ENCODE assay signal across 27 mouse cellular contexts in genomic region chrX:11701095-11701494, GRCm38 (mm10).
DNase-seq lines count a peak whose midpoint lies in the region; ATAC-seq and TF ChIP-seq lines count a peak whose summit lies in the region.
"Had no signal": no experiment of that assay in that cellular context is flagged by ENCODE, and none has a peak within 500 bp of the region (broad histone marks: within the 10 kb centered on the region; RNA-seq: fewer than 3 reads in every experiment).

No protein-coding gene starts in this region.

- no peak overlapping the region for H3K27ac ChIP-seq in MEL (ENCODE audit: control insufficient read depth, low read depth, low read length)
- H3K27ac ChIP-seq: embryonic facial prominence, embryonic 13.5 days; embryonic facial prominence, embryonic 15.5 days; forebrain, embryonic 10.5 days; forebrain, embryonic 12.5 days had no signal

- no peak for TF ChIP-seq RAD21 in MEL (IDR thresholded peaks at IDR 0.05; ENCODE audit: low read depth, low read length)

- ATAC-seq in granulocyte monocyte progenitor cell, adult 5-6 weeks (replicated peaks; ENCODE audit: poor library complexity, severe bottlenecking): peak; percentile 63
- ATAC-seq in megakaryocyte progenitor cell, adult 5-6 weeks (replicated peaks; ENCODE audit: poor library complexity): peak; percentile 30; the same call in 1 of the 2 replicates
- ATAC-seq: activated CD4-positive, CD25-positive, alpha-beta regulatory T cell, adult 4 months; CD4-positive, CD25-positive, alpha-beta regulatory T cell, adult 4 months; forebrain, embryonic 14.5 days; forebrain, embryonic 16.5 days; Patski had no signal

- no peaks in the 10 kb centered on the region for H3K27me3 ChIP-seq in MEL (ENCODE audit: control insufficient read depth in 1 of 2, insufficient read depth in 2 of 2, low read length in 2 of 2)
- H3K27me3 ChIP-seq: CH12.LX; embryonic facial prominence, embryonic 15.5 days had no signal

- peak; percentile 85 for DNase-seq in MEL (ENCODE audit: low read depth, low spot score)
- DNase-seq in layer of hippocampus, adult 9-10 months (ENCODE audit: low spot score): no peak
- DNase-seq in urinary bladder, postnatal 4 days (ENCODE audit: low spot score in 2 of 2): no peak
- DNase-seq in cerebellum, adult 9-11 months: no peak
- DNase-seq: adrenal gland, adult 8-10 months; adrenal gland, postnatal 25 days; B cell, adult 2 months; cerebellum, adult 11 months; cerebellum, adult 18-20 months; cerebellum, adult 8-10 months; cerebellum, postnatal 10 days; cerebellum, postnatal 36 days; embryo, embryonic 11 days had no signal

- H3K36me3 ChIP-seq in MEL (ENCODE audit: control insufficient read depth in 1 of 2, insufficient read depth in 2 of 2, low read length in 2 of 2): peaks cover 0 to 19% of the 10 kb centered on the region in 2 experiments; a peak in 2 of 4 replicates
- H3K36me3 ChIP-seq: embryonic facial prominence, embryonic 13.5 days; embryonic facial prominence, embryonic 15.5 days; forebrain, embryonic 10.5 days; forebrain, embryonic 12.5 days; G1E had no signal

- no peaks in the 10 kb centered on the region for H3K9me3 ChIP-seq in MEL (replicated peaks; ENCODE audit: insufficient read depth, low read length)
- H3K9me3 ChIP-seq: embryonic facial prominence, embryonic 13.5 days; embryonic facial prominence, embryonic 15.5 days; forebrain, embryonic 10.5 days; forebrain, embryonic 12.5 days; G1E had no signal

- H3K79me2 ChIP-seq in MEL (ENCODE audit: control insufficient read depth, insufficient read depth, low read length, poor library complexity): no peaks in the 10 kb centered on the region

- TF ChIP-seq POLR2A in MEL (IDR thresholded peaks at IDR 0.05; ENCODE audit: control insufficient read depth in 1 of 2, insufficient read depth in 1 of 2, low read depth in 1 of 2, low read length in 2 of 2, poor library complexity in 1 of 2): no peak

- H3K4me3 ChIP-seq in MEL (ENCODE audit: control insufficient read depth in 1 of 2, insufficient read depth in 1 of 2, low read depth in 2 of 2, low read length in 2 of 2): no peak overlapping the region
- H3K4me3 ChIP-seq: embryonic facial prominence, embryonic 13.5 days; embryonic facial prominence, embryonic 15.5 days; erythroblast, embryonic 14.5 days; forebrain, embryonic 10.5 days; forebrain, embryonic 12.5 days had no signal

- no peak overlapping the region for H3K9ac ChIP-seq in MEL (ENCODE audit: control insufficient read depth, low read depth, low read length, poor library complexity, severe bottlenecking)
- H3K9ac ChIP-seq: embryonic facial prominence, embryonic 13.5 days; embryonic facial prominence, embryonic 15.5 days; forebrain, embryonic 12.5 days had no signal

- peaks cover 4 to 25% of the 10 kb centered on the region in 2 experiments for H3K4me1 ChIP-seq in MEL (ENCODE audit: control insufficient read depth in 1 of 2, insufficient read depth in 2 of 2, low read length in 2 of 2)
- H3K4me1 ChIP-seq: embryonic facial prominence, embryonic 13.5 days; embryonic facial prominence, embryonic 15.5 days; forebrain, embryonic 10.5 days; forebrain, embryonic 12.5 days had no signal

- peak; percentile 20 to 49; a peak in 3 of 4 replicates for TF ChIP-seq EP300 in MEL (IDR thresholded peaks at IDR 0.05; ENCODE audit: low read depth in 1 of 2, low read length in 2 of 2)

- no peak for TF ChIP-seq CTCF in MEL (IDR thresholded peaks at IDR 0.05 in 2 of 3, conservative IDR thresholded peaks at IDR 0.05 in 1 of 3; ENCODE audit: control insufficient read depth in 1 of 3, insufficient read depth in 1 of 3, low read depth in 2 of 3, low read length in 3 of 3, poor library complexity in 1 of 3, severe bottlenecking in 1 of 3)

TF ChIP-seq in MEL, 35 proteins besides CTCF, POLR2A, EP300 and RAD21:
- TF ChIP-seq CHD2 (IDR thresholded peaks at IDR 0.05; ENCODE audit: low read length) (no peak), MAFK (IDR thresholded peaks at IDR 0.05; ENCODE audit: borderline replicate concordance, low read depth, low read length) (no peak), BHLHE40 (IDR thresholded peaks at IDR 0.05; ENCODE audit: borderline replicate concordance, low read depth, low read length) (no peak), TCF12 (IDR thresholded peaks at IDR 0.05; ENCODE audit: low read depth, low read length) (no peak), E2F4 (IDR thresholded peaks at IDR 0.05; ENCODE audit: borderline replicate concordance, low read depth, low read length) (no peak), TBP (IDR thresholded peaks at IDR 0.05; ENCODE audit: low read depth, low read length) (no peak), NELFE (IDR thresholded peaks at IDR 0.05; ENCODE audit: low read depth, low read length) (no peak), RCOR1 (IDR thresholded peaks at IDR 0.05; ENCODE audit: low read depth, low read length) (peak; percentile 59; the same call in 1 of the 2 replicates), MEF2A (IDR thresholded peaks at IDR 0.05; ENCODE audit: extremely low read depth, insufficient replicate concordance, low read depth, low read length, poor library complexity, severe bottlenecking) (no peak), MXI1 (IDR thresholded peaks at IDR 0.05; ENCODE audit: low read depth, low read length) (no peak), JUND (IDR thresholded peaks at IDR 0.05; ENCODE audit: low read depth, low read length) (no peak), POLR2AphosphoS5 (IDR thresholded peaks at IDR 0.05; ENCODE audit: borderline replicate concordance, low read depth, low read length) (no peak), GATA1 (IDR thresholded peaks at IDR 0.05; ENCODE audit: low read depth, low read length) (no peak; the same call in 1 of the 2 replicates), POLR2AphosphoS2 (IDR thresholded peaks at IDR 0.05; ENCODE audit: low read length) (no peak), GABPA (IDR thresholded peaks at IDR 0.05; ENCODE audit: low read depth, low read length) (no peak), ZMIZ1 (IDR thresholded peaks at IDR 0.05; ENCODE audit: low read depth, low read length) (no peak), MAX (IDR thresholded peaks at IDR 0.05; ENCODE audit: low read length) (peak; percentile 40; the same call in 1 of the 2 replicates), ZKSCAN1 (IDR thresholded peaks at IDR 0.05; ENCODE audit: low read depth, low read length) (no peak), TAL1 (IDR thresholded peaks at IDR 0.05; ENCODE audit: low read length) (no peak), SMC3 (IDR thresholded peaks at IDR 0.05; ENCODE audit: low read depth, low read length) (peak; percentile 17; the same call in 1 of the 2 replicates), ZNF384 (IDR thresholded peaks at IDR 0.05; ENCODE audit: low read depth, low read length) (0 out of 2 replicates have a peak, but pooled peaks have one; percentile 17), ELF1 (IDR thresholded peaks at IDR 0.05; ENCODE audit: low read depth, low read length) (no peak), NRF1 (IDR thresholded peaks at IDR 0.05; ENCODE audit: insufficient read depth, low read depth, low read length, poor library complexity, severe bottlenecking) (no peak), HCFC1 (IDR thresholded peaks at IDR 0.05; ENCODE audit: low read depth, low read length) (0 out of 2 replicates have a peak, but pooled peaks have one; percentile 25), CHD1 (IDR thresholded peaks at IDR 0.05; ENCODE audit: low read depth, low read length) (no peak), SIN3A (IDR thresholded peaks at IDR 0.05; ENCODE audit: low read length) (no peak), MAZ (IDR thresholded peaks at IDR 0.05; ENCODE audit: low read depth, low read length) (no peak), UBTF (IDR thresholded peaks at IDR 0.05; ENCODE audit: borderline replicate concordance, insufficient read depth, low read depth, low read length) (no peak), USF1 (IDR thresholded peaks at IDR 0.05; ENCODE audit: low read depth, low read length) (0 out of 2 replicates have a peak, but pooled peaks have one; percentile 25), MYB (IDR thresholded peaks at IDR 0.05; ENCODE audit: low read depth, low read length) (no peak), ETS1 (IDR thresholded peaks at IDR 0.05; ENCODE audit: low read depth, low read length) (0 out of 2 replicates have a peak, but pooled peaks have one; percentile 28), ZC3H11A (IDR thresholded peaks at IDR 0.05; ENCODE audit: low read depth, low read length) (no peak), MYC (IDR thresholded peaks at IDR 0.05; ENCODE audit: low read depth, low read length) (0 out of 2 replicates have a peak, but pooled peaks have one; percentile 38), KAT2A (conservative IDR thresholded peaks at IDR 0.05; ENCODE audit: low read depth, low read length) (no peak), USF2 (IDR thresholded peaks at IDR 0.05; ENCODE audit: borderline replicate concordance in 1 of 2, insufficient read depth in 1 of 2, low read depth in 1 of 2, low read length in 2 of 2) (no peak)
